Mouse (Mus musculus): Measurements from ENCODE around the gene Olfr986. TPM values are rescaled to one million over a fixed set of nuclear protein-coding genes. Genes with fewer than 3 reads are reported as not detected.

Gene Olfr986
- total RNA-seq (2023), result not detected

DNA sequence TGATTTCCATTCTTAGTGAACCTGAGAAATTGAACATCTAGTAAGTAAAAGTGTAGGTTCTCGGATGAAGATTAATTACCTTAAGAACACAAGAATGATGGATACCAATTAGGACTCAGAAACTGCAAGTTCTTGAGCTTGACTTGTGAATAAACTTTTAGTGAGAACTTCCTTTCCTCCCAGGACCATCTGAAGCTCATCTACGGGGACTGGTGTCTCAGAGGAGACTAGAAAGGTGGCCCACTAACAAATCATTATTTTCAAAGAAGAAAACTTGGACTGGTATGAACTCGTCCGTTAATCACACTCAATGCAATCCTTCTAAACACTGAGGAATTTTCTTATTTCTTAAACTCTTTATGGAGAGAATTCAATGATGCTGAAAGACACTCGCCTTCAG lies at the start of gene Olfr986:
Gene Olfr986, plus strand, starts transcription at position 301 of the 400 bp plus-strand sequence.

DNA sequence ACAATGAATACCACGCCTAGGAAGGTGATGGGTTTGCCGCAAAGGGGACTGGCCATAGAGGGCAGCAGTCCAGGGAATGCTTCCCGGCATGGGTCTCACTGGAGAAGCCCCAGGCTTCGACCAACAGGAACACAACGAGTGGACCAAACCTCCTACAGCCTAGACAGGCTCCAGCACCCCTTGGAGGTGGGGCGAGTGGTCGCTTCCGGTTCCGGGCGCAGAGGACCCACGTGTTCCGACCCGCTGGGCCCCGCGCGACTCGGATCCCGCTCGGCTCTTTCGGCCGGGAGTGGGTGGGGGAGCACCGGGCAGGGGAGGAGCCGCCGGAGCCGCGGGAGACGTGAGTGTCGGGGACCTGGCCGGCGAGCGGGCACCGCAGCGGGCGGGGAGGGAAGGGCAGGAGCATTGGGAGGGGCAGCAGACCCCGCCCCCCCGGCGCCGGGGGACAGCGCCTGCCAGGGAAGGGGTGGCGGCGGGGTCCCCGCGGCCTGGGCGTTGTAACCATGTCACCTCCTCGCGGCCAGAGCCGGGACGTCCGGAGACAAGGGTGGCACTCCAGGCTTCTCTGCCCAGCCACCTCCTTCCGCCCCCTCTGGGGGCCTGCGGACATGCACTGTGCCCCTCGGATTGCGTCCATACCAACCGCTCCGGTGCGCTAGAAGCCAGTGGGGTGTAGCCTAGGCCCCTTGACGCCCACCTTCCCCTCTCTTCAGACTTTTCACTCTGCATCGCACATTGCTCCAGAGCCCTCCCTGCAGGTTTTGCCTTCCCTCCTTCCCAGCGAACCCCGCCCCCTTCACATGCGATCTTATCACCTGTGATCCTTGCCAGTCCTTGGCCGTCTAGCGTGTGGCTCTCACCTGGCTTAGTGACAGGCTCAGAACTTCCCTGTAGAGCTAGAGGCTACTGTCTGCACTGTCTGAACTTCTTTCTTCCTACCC lies 11.6 kb downstream of the Olfr986 start, which contains the start of gene Zfp202:
Gene Zfp202, plus strand, starts transcription at position 219 of the 941 bp plus-strand sequence.

Other genes with a start within 250 kb of the Olfr986 start
- not detected for gene Olfr974, start 243.4 kb upstream of the Olfr986 start, total RNA-seq (2023)
- gene Olfr975, start 228.9 kb upstream of the Olfr986 start, total RNA-seq (2023), result not detected
- not detected for gene Olfr976, start 219.8 kb upstream of the Olfr986 start, total RNA-seq (2023)
- not detected for gene Olfr978, start 188.8 kb upstream of the Olfr986 start, total RNA-seq (2023)
- not detected for gene Olfr979, start 177.5 kb upstream of the Olfr986 start, total RNA-seq (2023)
- not detected for gene Olfr980, start 171.3 kb upstream of the Olfr986 start, total RNA-seq (2023)
- not detected for gene Olfr981, start 159.5 kb upstream of the Olfr986 start, total RNA-seq (2023)
- not detected for gene Olfr982, start 107.1 kb upstream of the Olfr986 start, total RNA-seq (2023)
- not detected for gene Olfr983, start 87.3 kb upstream of the Olfr986 start, total RNA-seq (2023)
- gene Olfr984, start 66.7 kb upstream of the Olfr986 start, total RNA-seq (2023), result not detected
- not detected for gene Olfr985, start 50.7 kb upstream of the Olfr986 start, total RNA-seq (2023)
- gene Tmem225, start 32.8 kb upstream of the Olfr986 start, total RNA-seq (2023), result not detected
- gene Zfp202, start 11.4 kb downstream of the Olfr986 start, total RNA-seq (2023), result 1 to 10 TPM; 1.5 to 2.0 TPM
- gene Scn3b, start 88.3 kb downstream of the Olfr986 start, total RNA-seq (2023), result under 1 TPM; 0.33 to 0.76 TPM

All from monocyte, adult 59 days (primary cell).